Mouse (Mus musculus) embryonic facial prominence, embryonic 15.5 days (tissue): ENCODE results near the gene Top1. TPM values are rescaled to one million over a fixed set of nuclear protein-coding genes. Genes with fewer than 3 reads are reported as not detected.

Experiments
- ATAC-seq: fragments of 200-750 bp; cut with Nextera tagmentation; 2 replicates; pipeline ENCODE4 v1.8.0; 2017; ENCODE audit warnings: low read depth, moderate TSS enrichment; ENCODE audit not compliant: insufficient number of reproducible peaks, low FRiP score, low TSS enrichment
- H3K27ac ChIP-seq: fragments of 300-500 bp; sonication (generic); replicated peaks from 2 replicates; pipeline ENCODE4 v1.5.1; 2015; ENCODE audit warnings: mild to moderate bottlenecking, inconsistent platforms
- H3K27me3 ChIP-seq: fragments of 300-500 bp; sonication (generic); 2 replicates; pipeline ENCODE4 v1.6.1; 2015; ENCODE audit warnings: inconsistent platforms
- H3K36me3 ChIP-seq: fragments of 300-500 bp; sonication (generic); 2 replicates; pipeline ENCODE4 v1.6.1; 2015; ENCODE audit warnings: mild to moderate bottlenecking, inconsistent platforms
- H3K4me1 ChIP-seq: fragments of 300-500 bp; sonication (generic); 2 replicates; pipeline ENCODE4 v1.6.1; 2015; ENCODE audit warnings: inconsistent platforms
- H3K4me2 ChIP-seq: fragments of 300-500 bp; sonication (generic); replicated peaks from 2 replicates; pipeline ENCODE4 v1.6.1; 2015; ENCODE audit warnings: mild to moderate bottlenecking, inconsistent platforms
- H3K4me3 ChIP-seq: fragments of 300-500 bp; sonication (generic); replicated peaks from 2 replicates; pipeline ENCODE4 v1.5.1; 2015; ENCODE audit warnings: mild to moderate bottlenecking, inconsistent platforms
- H3K9ac ChIP-seq: fragments of 300-500 bp; sonication (generic); 2 replicates; pipeline ENCODE4 v1.6.1; 2015; ENCODE audit warnings: inconsistent platforms
- H3K9me3 ChIP-seq: fragments of 300-500 bp; sonication (generic); replicated peaks from 2 replicates; pipeline ENCODE4 v1.6.1; 2016; ENCODE audit warnings: inconsistent platforms
- WGBS: fragments of 180-500 bp; shearing (Covaris S2); methylation state at CpG from one replicate; pipeline ENCODE4 v1.1.7; 2015; 5-methylcytosine and 5-hydroxymethylcytosine counted together
- polyA plus RNA-seq: library from polyadenylated mRNA; unstranded; fragments of >200 nt; fragmentation: Nextera tagmentation; extraction: Ambion mirVana; gene quantifications from 2 replicates; pipeline ENCODE4 v1.2.1, GENCODE M21; 2015

Top1 gene
- polyA plus RNA-seq, result 69.8 and 71.7 TPM in 2 replicates

- no peaks in the 10 kb centered on the region for H3K9me3 ChIP-seq
- no peaks in the 10 kb centered on the region for H3K27me3 ChIP-seq
- H3K4me3 ChIP-seq, result peak within 1 kb of the TSS; percentile 98
- ATAC-seq, result peak; percentile 97
- H3K4me1 ChIP-seq, result peaks cover 18% of the 10 kb centered on the region
- peak within 1 kb of the TSS; percentile 98 for H3K27ac ChIP-seq
- peak within 1 kb of the TSS; percentile 100 for H3K9ac ChIP-seq
- no peaks in the 10 kb centered on the region for H3K36me3 ChIP-seq
- H3K4me2 ChIP-seq, result peak within 1 kb of the TSS; percentile 65
- under 1% methylated on average over 50 of the region's 50 CpGs for WGBS
Observed at GRCm38 (mm10) chr2:160645614-160646137, at the start of gene Top1. TSS of gene Top1 (plus strand) at chr2:160645888.

- Histone ChIP-seq H3K4me3 (0 out of 2 replicates have a peak overlapping the region, but pooled peaks have one; percentile 10), H3K9me3 (no peaks in the 10 kb centered on the region), H3K4me1 (no peaks in the 10 kb centered on the region), H3K4me2 (peak overlapping the region; percentile 31; the same call in 1 of the 2 replicates), H3K27me3 (no peaks in the 10 kb centered on the region), H3K9ac (no peak overlapping the region), H3K36me3 (no peaks in the 10 kb centered on the region), H3K27ac (no peak overlapping the region)
- 34% methylated on average over 12 of the region's 12 CpGs for WGBS
- ATAC-seq, result peak; percentile 45; the same call in 1 of the 2 replicates
Observed at GRCm38 (mm10) chr2:160597582-160598281, 48.0 kb upstream of the Top1 start.

DNA sequence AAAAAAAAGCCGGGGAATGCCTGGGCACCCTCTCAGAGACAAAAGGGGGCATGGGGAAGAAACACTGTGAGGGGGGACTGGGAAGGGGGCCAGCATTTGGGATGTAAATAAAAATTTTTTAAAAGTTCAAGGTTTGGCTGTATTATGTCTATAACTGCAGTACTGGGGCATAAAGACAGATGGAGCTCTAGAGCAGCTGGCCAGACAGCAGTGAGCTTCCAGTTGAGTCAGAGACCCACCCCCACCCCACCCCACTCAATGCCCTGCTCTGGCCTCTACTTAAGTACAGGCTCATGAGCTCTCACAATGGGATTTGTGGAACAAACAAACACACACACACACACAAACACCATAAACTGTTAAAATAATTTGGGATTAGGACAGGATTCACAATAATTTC is 43.9 kb upstream of the Top1 start:
- WGBS, result 62% methylated on average over 1 of the region's 1 CpGs
- Histone ChIP-seq H3K36me3 (no peaks in the 10 kb centered on the region), H3K4me3 (no peak overlapping the region), H3K9ac (no peak overlapping the region), H3K27me3 (no peaks in the 10 kb centered on the region), H3K4me1 (no peaks in the 10 kb centered on the region), H3K9me3 (no peaks in the 10 kb centered on the region), H3K27ac (no peak overlapping the region), H3K4me2 (no peak overlapping the region)
- ATAC-seq, result no peak

DNA sequence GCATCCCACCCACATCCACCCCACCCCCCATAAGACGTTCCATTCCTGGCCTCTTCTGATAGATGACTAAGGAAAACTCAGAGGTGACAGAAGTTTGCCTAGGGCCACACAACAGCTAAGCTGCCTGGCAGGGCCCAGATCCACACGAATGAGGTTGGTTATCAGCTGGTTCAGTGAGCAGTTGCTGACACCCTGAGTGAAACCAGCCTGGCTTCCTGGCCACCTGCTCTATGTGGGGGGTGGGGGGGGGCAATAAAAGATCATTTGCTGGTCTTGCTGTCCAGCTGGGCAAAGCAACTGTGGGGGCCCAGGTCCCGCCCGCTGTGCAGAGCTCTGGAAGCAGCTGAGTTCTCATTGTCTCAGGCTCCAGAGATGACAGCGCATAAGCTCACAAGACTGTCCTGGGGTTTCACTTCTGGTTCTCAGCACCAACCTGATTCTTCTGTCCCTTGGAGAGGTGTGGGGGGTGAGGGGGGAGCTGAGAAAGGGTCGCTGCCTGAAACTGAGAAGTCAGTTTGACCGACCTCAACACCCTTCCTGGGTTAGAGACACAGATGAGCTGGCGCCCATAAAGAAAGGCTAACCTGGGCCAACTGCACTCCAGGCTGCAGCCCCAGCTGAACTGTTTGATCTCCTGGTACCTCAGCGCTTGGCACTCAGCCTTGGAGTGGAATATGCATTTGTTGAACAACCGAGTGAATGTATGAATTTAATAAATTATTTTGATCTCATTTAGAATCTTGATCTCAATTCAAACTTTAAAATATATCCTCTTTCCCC is 42.3 kb upstream of the Top1 start:
- no peak for ATAC-seq
- no peak overlapping the region for H3K27ac ChIP-seq

GRCm38 (mm10) chr2:160610012-160610411 is 35.7 kb upstream of the Top1 start:
- Histone ChIP-seq H3K9me3 (no peaks in the 10 kb centered on the region), H3K27me3 (no peaks in the 10 kb centered on the region), H3K4me2 (no peak overlapping the region), H3K36me3 (no peaks in the 10 kb centered on the region), H3K4me3 (no peak overlapping the region), H3K9ac (no peak overlapping the region), H3K27ac (no peak overlapping the region), H3K4me1 (0 out of 2 replicates have a peak, but pooled peaks cover 3% of the 10 kb centered on the region)
- peak; percentile 67 for ATAC-seq
- 33% methylated on average over 2 of the region's 2 CpGs for WGBS

More for the DNA sequence above, 42.3 kb upstream of the Top1 start:
- 60% methylated on average over 10 of the region's 10 CpGs for WGBS
- no peaks in the 10 kb centered on the region for H3K4me1 ChIP-seq
- no peak overlapping the region for H3K9ac ChIP-seq
- no peaks in the 10 kb centered on the region for H3K36me3 ChIP-seq
- H3K4me2 ChIP-seq, result no peak overlapping the region
- H3K27me3 ChIP-seq, result no peaks in the 10 kb centered on the region
- no peak overlapping the region for H3K4me3 ChIP-seq
- H3K9me3 ChIP-seq, result no peaks in the 10 kb centered on the region

- Histone ChIP-seq H3K27me3 (no peaks in the 10 kb centered on the region), H3K27ac (no peak overlapping the region), H3K4me1 (0 out of 2 replicates have a peak, but pooled peaks cover 3% of the 10 kb centered on the region), H3K4me2 (no peak overlapping the region), H3K9ac (no peak overlapping the region), H3K36me3 (no peaks in the 10 kb centered on the region), H3K4me3 (no peak overlapping the region), H3K9me3 (no peaks in the 10 kb centered on the region)
- 75% methylated on average over 5 of the region's 5 CpGs for WGBS
- ATAC-seq, result no peak
Observed at GRCm38 (mm10) chr2:160613186-160613919, 32.3 kb upstream of the Top1 start.

- H3K9me3 ChIP-seq, result no peaks in the 10 kb centered on the region
- H3K27ac ChIP-seq, result no peak overlapping the region
- 79% methylated on average over 6 of the region's 6 CpGs for WGBS
- H3K4me1 ChIP-seq, result peaks cover 38% of the 10 kb centered on the region
- no peak overlapping the region for H3K4me2 ChIP-seq
- no peak for ATAC-seq
- H3K27me3 ChIP-seq, result no peaks in the 10 kb centered on the region
- no peak overlapping the region for H3K9ac ChIP-seq
- H3K4me3 ChIP-seq, result no peak overlapping the region
- no peaks in the 10 kb centered on the region for H3K36me3 ChIP-seq
Observed at GRCm38 (mm10) chr2:160617741-160618140, 27.9 kb upstream of the Top1 start.

DNA sequence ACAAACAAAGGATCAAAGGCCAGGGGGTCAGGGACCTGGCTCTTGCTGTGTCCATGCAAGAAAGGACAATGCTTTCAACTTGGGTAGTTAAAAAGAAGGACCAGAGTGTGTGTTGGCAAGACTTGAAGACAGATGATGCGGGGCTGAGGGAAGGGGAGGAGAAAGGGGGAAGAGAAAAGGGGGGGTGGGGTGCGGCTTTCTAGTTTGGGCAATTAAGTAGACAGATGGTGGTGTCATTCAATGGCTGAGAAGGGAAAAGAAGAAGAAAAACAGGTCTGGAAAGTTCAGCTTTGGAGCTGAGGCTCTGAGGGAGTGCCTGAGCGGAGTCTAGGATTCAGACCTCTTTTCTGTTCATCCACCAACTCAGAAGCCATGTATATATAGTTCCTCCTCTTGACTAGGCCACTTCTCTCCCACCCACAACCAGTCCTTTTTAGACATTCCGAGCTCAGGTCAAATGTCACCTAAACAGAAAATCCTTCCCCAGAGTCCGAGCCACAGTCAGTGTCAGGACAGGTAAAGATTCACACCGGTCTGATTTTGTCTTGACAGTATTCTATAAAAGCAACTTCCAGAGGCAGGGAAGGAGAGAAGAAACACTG is 27.0 kb upstream of the Top1 start:
- no peaks in the 10 kb centered on the region for H3K36me3 ChIP-seq
- H3K4me1 ChIP-seq, result peaks cover 43% of the 10 kb centered on the region
- no peak overlapping the region for H3K9ac ChIP-seq
- ATAC-seq, result no peak
- H3K4me2 ChIP-seq, result no peak overlapping the region
- H3K27ac ChIP-seq, result peak overlapping the region; percentile 73
- no peaks in the 10 kb centered on the region for H3K27me3 ChIP-seq
- H3K9me3 ChIP-seq, result no peaks in the 10 kb centered on the region
- 41% methylated on average over 6 of the region's 6 CpGs for WGBS
- H3K4me3 ChIP-seq, result no peak overlapping the region

DNA sequence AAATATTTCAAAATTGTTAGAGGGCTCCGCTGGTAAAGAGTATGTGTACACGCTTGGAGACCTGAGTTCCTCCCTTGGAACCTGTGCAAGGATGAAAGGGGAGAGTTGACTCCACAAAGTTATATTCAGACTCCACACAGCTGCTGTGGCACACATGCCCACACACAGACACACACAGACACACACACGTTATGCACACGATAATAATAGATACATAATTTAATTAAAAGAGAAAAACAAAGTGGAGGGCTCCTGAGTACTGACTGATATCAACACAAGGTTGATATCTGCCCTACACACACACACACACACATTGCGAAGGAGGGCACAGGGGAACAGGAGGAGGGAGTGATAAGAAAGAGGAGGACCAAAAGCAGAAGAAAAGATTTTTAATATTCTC is 26.4 kb upstream of the Top1 start:
- no peaks in the 10 kb centered on the region for H3K27me3 ChIP-seq
- ATAC-seq, result no peak
- no peaks in the 10 kb centered on the region for H3K9me3 ChIP-seq
- peak overlapping the region; percentile 73; the same call in 1 of the 2 replicates for H3K27ac ChIP-seq
- H3K9ac ChIP-seq, result no peak overlapping the region
- no peak overlapping the region for H3K4me3 ChIP-seq
- no peaks in the 10 kb centered on the region for H3K36me3 ChIP-seq
- WGBS, result 72% methylated on average over 5 of the region's 5 CpGs
- H3K4me1 ChIP-seq, result peaks cover 43% of the 10 kb centered on the region
- no peak overlapping the region for H3K4me2 ChIP-seq

DNA sequence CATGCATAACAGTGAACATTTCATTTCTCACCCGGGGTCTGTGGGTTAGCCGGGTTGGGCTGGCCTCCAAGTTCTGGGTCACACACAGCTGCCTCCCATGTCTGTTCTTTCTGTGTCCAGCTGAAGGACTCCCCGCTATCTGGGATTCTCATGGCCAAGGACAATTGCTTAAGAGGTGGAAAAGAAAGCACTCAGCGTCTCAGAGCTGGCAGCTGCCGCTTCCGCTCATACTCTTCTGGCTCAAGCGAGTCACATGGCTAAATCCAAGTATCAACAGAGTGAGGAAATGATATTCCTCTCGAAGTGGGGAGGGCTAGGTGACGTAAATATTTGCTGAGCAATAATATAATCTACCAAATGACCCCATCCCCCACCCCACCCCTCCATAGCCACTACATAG is 25.9 kb upstream of the Top1 start:
- H3K36me3 ChIP-seq, result no peaks in the 10 kb centered on the region
- H3K27me3 ChIP-seq, result no peaks in the 10 kb centered on the region
- H3K4me3 ChIP-seq, result no peak overlapping the region
- 47% methylated on average over 9 of the region's 9 CpGs for WGBS
- no peak overlapping the region for H3K9ac ChIP-seq
- no peaks in the 10 kb centered on the region for H3K9me3 ChIP-seq
- ATAC-seq, result no peak
- H3K4me1 ChIP-seq, result peaks cover 43% of the 10 kb centered on the region
- H3K4me2 ChIP-seq, result no peak overlapping the region
- H3K27ac ChIP-seq, result peak overlapping the region; percentile 80
